Mouse (Mus musculus) forebrain, postnatal 0 days (tissue): ENCODE results near the gene Ly6g5b. TPM values are rescaled to one million over a fixed set of nuclear protein-coding genes. Genes with fewer than 3 reads are reported as not detected.

Experiments
- ATAC-seq: fragments of 200-750 bp; cut with Nextera tagmentation; 2 replicates; pipeline ENCODE4 v1.8.0; 2017; ENCODE audit warnings: mild to moderate bottlenecking, moderate library complexity
- DNase-seq: peaks from one replicate; pipeline ENCODE4 v3.0.0-alpha.2; 2015
- H3K27ac ChIP-seq: fragments of 300-500 bp; sonication (generic); 2 replicates; pipeline ENCODE4 v1.5.1; 2014; ENCODE audit warnings: low read depth, mild to moderate bottlenecking, antibody characterized with exemption, low read length, moderate library complexity, mixed read lengths
- H3K27me3 ChIP-seq: fragments of 300-500 bp; sonication (generic); 2 replicates; pipeline ENCODE4 v1.6.1; 2014; ENCODE audit warnings: mild to moderate bottlenecking, low read length, mixed read lengths; ENCODE audit not compliant: insufficient read depth
- H3K36me3 ChIP-seq: fragments of 300-500 bp; sonication (generic); 2 replicates; pipeline ENCODE4 v1.6.1; 2014; ENCODE audit warnings: mild to moderate bottlenecking, moderate library complexity; ENCODE audit not compliant: insufficient read depth
- H3K4me1 ChIP-seq: fragments of 300-500 bp; sonication (generic); 2 replicates; pipeline ENCODE4 v1.6.1; 2014; ENCODE audit warnings: antibody characterized with exemption; ENCODE audit not compliant: insufficient read depth
- H3K4me2 ChIP-seq: fragments of 300-500 bp; sonication (generic); 2 replicates; pipeline ENCODE4 v1.6.1; 2014; ENCODE audit warnings: low read depth, mild to moderate bottlenecking, moderate library complexity
- H3K4me3 ChIP-seq: fragments of 300-500 bp; sonication (generic); 2 replicates; pipeline ENCODE4 v1.5.1; 2014; ENCODE audit warnings: low read depth, low read length, mixed read lengths
- H3K9ac ChIP-seq: fragments of 300-500 bp; sonication (generic); 2 replicates; pipeline ENCODE4 v1.6.1; 2014; ENCODE audit warnings: mild to moderate bottlenecking
- H3K9me3 ChIP-seq: fragments of 300-500 bp; sonication (generic); 2 replicates; pipeline ENCODE4 v1.6.1; 2016; ENCODE audit warnings: low read length
- CTCF ChIP-seq: sonication (generic); IDR thresholded peaks from 2 replicates; pipeline ENCODE4 v1.5.1; 2016; ENCODE audit warnings: antibody characterized with exemption, control low read depth, low read depth
- WGBS: fragments of 180-500 bp; shearing (Covaris S2); extraction: QIAGEN DNeasy Blood & Tissue Kit; methylation state at CpG from one replicate; pipeline ENCODE4 v1.1.7; 2014; 5-methylcytosine and 5-hydroxymethylcytosine counted together
- polyA plus RNA-seq: library from polyadenylated mRNA; unstranded; fragments of >200 nt; fragmentation: Nextera tagmentation; extraction: Ambion mirVana; gene quantifications from 2 replicates; pipeline ENCODE4 v1.2.1, GENCODE M21; 2015
- total RNA-seq: library from RNA; depleted of rRNA; stranded (reverse); fragments of >200 nt; gene quantifications from 2 replicates; pipeline ENCODE4 v1.2.3, GENCODE M21; 2014

Gene Ly6g5b
- total and polyA plus RNA-seq, 2 experiments from 2014 or later = 1.1 TPM

DNA sequence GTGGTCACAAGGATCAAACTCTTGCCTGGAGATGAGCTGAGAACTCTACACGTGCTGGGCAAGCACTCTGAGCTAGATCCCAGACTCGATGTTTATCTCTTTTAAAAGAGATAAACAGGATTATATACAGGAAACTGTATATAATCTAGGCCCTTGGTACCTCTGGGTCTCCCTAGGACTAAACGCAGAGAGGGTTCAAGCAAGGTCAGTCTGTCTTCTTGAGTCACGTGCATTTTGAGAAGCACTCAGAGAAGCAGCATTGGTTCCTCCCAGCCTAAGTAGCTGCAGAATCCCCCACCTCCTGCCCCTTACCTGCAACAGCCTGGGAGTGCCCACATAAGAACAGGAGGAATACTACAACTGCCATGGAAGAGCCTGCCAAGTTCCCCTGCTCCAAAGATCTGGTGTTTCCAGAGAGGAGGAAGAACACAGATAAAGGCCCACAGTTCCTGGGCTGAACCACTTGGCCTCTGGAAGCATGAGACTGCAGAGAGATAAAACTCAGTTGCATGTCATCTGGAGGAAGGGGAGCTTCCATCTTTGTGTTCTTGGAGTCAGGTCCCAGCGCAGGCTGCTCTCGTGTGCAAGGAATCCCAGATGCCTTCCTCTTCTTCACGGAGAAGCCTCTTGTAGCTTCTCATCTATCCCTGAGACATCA lies 29.9 kb downstream of the Ly6g5b start, which contains the start of gene Ly6g6f:
TSS of gene Ly6g6f (minus strand) at position 403 of the 658 bp plus-strand sequence.
- Histone ChIP-seq H3K36me3 (no peaks in the 10 kb centered on the region), H3K4me3 (no peak within 1 kb of the TSS), H3K9ac (no peak within 1 kb of the TSS), H3K4me2 (no peak within 1 kb of the TSS), H3K27me3 (no peaks in the 10 kb centered on the region), H3K27ac (no peak within 1 kb of the TSS), H3K9me3 (no peaks in the 10 kb centered on the region), H3K4me1 (peaks cover 3% of the 10 kb centered on the region; the same call in 1 of the 2 replicates)
- TF ChIP-seq CTCF = no peak
- DNase-seq (no peak), ATAC-seq (no peak)
- 84% methylated on average over 7 of the region's 7 CpGs for WGBS

DNA sequence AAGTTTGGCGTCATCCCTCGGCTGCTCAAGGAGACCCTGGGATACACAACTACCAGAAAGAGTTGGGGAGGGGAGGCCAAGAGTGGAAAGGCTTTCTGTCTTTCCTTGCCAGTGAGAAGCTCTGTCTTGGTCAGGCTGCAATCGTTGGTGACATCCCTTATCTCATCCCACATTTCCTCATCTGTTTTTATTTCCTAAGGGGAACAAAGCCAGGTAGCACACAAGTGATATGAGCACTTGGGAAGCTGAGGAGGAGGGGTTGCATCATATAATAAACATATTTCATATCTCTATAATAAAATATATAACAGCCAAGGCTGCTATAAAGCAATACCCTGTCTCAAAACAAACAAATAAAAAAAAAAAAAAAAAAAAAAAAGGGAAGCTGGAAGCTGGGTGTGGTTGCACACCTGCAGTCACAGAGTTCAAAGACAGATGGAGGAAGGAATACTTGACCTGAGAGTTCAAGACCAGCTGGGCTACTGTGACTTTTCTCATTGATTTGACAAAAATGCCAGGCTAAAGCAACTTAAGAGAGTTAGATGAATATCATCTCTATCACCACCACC lies 31.2 kb downstream of the Ly6g5b start:
- no peak for ATAC-seq
- no peak for TF ChIP-seq CTCF
- no peak for DNase-seq
- Histone ChIP-seq H3K4me1 (no peaks in the 10 kb centered on the region), H3K4me3 (no peak overlapping the region), H3K27ac (no peak overlapping the region), H3K9ac (no peak overlapping the region), H3K4me2 (no peak overlapping the region), H3K9me3 (no peaks in the 10 kb centered on the region), H3K36me3 (no peaks in the 10 kb centered on the region), H3K27me3 (no peaks in the 10 kb centered on the region)
- WGBS = 82% methylated on average over 3 of the region's 3 CpGs

DNA sequence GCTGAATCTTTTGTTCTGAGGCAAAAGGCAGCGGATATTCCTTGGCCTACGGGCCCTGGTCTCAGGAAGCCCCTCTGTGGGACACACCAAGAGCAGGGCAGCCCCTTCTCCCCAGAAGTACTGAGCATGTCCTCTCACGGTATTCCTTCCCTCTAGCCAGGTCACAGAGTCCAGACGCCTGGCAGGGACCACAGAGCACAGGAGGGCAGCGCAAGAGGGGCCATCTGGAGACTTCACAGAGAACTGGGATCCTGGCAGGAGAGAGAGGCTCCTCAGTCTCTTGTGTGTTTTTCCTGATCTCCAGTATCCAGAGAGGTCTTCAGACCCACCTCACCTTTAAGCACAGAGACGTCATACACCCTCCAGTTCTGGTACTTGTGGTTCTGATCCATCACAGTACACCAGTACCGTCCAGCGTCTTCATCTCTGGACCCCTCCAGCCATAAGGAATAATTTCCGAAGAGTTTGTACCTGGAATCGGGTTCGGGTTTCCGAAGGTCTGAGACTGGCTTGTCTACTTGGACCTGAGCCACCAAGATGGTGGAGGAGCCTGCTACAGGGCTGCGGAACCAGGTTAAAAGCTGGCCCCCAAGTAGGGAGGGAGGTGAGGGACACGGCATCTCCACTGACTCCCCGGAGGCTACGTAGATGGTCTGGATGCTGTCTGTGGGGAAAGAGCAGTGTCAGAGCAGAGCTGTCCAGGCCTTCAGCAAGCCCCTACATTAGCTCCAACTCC lies 32.2 kb downstream of the Ly6g5b start:
- Histone ChIP-seq H3K4me1 (0 out of 2 replicates have a peak, but pooled peaks cover 2% of the 10 kb centered on the region), H3K9me3 (no peaks in the 10 kb centered on the region), H3K4me2 (no peak overlapping the region), H3K36me3 (no peaks in the 10 kb centered on the region), H3K27me3 (no peaks in the 10 kb centered on the region), H3K4me3 (no peak overlapping the region), H3K9ac (no peak overlapping the region), H3K27ac (no peak overlapping the region)
- no peak for TF ChIP-seq CTCF
- 88% methylated on average over 16 of the region's 16 CpGs for WGBS
- DNase-seq (no peak), ATAC-seq (no peak)

DNA sequence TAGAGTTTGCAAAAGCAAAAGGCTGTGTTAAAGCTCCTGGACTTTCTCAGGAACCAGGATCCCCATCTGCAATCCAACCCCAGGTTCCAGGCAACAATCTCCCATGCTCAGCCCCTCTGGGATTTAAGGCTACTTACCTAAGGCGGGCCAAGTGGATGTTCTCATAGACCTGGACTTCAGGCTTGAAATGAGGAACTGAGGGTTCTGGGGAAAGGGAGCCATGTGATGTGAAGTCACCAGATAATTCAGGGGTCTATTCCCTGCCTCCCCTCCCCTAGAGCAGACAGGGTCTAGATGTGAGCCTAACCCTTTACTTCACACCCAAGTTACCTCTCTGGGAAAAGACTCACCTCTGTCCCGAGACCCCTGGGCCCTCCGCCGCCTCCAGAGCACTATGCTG lies 34.5 kb downstream of the Ly6g5b start:
- DNase-seq (no peak), ATAC-seq (no peak)
- Histone ChIP-seq H3K27ac (no peak overlapping the region), H3K27me3 (no peaks in the 10 kb centered on the region), H3K36me3 (no peaks in the 10 kb centered on the region), H3K4me3 (no peak overlapping the region), H3K9ac (no peak overlapping the region), H3K4me2 (no peak overlapping the region), H3K9me3 (no peaks in the 10 kb centered on the region), H3K4me1 (0 out of 2 replicates have a peak, but pooled peaks cover 5% of the 10 kb centered on the region)
- no peak for TF ChIP-seq CTCF
- 93% methylated on average over 4 of the region's 4 CpGs for WGBS

DNA sequence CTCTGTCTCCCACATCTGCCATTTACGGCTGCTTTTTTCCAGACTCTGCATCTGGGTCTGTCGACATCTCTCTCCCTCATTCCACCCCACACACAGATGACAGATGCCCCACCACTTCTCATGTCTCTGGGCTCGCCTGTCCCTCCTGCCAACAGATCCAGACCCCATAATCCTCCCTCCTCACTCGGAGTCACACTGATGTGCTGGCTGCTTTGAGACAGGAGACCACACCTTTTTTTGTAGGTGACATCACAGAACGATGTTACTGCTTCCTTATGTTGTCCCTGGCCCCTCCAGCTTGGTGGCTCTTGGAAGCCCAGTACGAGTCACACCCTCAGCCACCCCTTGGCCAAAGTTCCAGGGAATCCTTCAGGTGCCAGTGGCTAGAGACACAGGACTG lies 35.0 kb downstream of the Ly6g5b start:
- no peak for ATAC-seq
- DNase-seq = no peak
- Histone ChIP-seq H3K27ac (no peak overlapping the region), H3K4me2 (no peak overlapping the region), H3K36me3 (no peaks in the 10 kb centered on the region), H3K9me3 (no peaks in the 10 kb centered on the region), H3K27me3 (no peaks in the 10 kb centered on the region), H3K9ac (no peak overlapping the region), H3K4me3 (no peak overlapping the region), H3K4me1 (0 out of 2 replicates have a peak, but pooled peaks cover 5% of the 10 kb centered on the region)
- WGBS = 58% methylated on average over 6 of the region's 6 CpGs
- no peak for TF ChIP-seq CTCF

DNA sequence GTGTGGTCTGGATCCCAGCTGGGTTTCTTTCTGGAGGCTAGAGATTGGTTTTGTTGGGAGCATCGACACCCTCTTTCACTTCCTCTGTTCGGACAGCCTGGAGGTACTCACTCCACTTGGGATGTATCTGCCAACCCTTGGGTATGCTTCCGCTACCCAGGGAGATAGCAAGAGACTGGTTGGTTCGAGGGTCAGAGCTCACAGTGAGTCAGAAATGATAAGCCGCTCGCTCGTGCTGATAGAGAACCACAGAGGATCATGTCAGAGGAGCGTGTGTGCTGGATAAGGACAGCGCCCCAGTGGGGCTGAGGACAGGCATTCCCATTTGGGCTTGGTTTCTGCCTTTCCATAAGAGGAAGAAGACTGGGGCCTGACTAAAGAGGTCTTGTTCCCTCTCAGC lies 35.5 kb downstream of the Ly6g5b start:
- H3K9ac ChIP-seq = no peak overlapping the region
- DNase-seq (no peak), ATAC-seq (no peak)
- no peaks in the 10 kb centered on the region for H3K9me3 ChIP-seq
- 73% methylated on average over 9 of the region's 9 CpGs for WGBS
- 0 out of 2 replicates have a peak, but pooled peaks cover 5% of the 10 kb centered on the region for H3K4me1 ChIP-seq
- no peaks in the 10 kb centered on the region for H3K36me3 ChIP-seq
- H3K4me2 ChIP-seq = no peak overlapping the region
- TF ChIP-seq CTCF = no peak
- no peak overlapping the region for H3K27ac ChIP-seq
- no peak overlapping the region for H3K4me3 ChIP-seq
- no peaks in the 10 kb centered on the region for H3K27me3 ChIP-seq

DNA sequence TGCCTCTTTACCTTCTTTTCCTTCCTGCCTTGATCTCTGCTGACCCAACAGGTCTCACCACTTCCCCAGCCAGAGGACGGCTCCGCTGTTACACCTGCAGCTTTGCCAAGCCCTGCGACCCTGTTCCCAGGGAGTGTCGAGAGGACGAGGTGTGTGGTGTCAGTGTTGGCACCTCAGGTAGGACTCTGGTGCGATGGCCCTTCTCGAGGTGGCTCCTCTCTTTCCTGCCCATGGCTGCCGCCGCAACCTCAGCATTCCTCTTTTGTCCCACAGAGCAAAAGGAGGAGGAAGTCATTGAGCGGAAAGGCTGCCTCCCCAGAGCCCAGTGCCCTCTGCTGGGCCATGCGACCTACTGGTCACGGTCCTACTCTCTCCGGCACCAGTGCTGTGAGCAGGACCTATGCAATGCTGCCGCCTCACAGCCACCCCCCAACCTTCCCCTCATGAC lies 37.4 kb downstream of the Ly6g5b start, which contains the start of gene Ly6g6d:
TSS of gene Ly6g6d (minus strand) at position 280 of the 448 bp plus-strand sequence.
- no peak within 1 kb of the TSS; the same call in 1 of the 2 replicates for H3K4me3 ChIP-seq
- ATAC-seq (peak; percentile 26; the same call in 1 of the 2 replicates), DNase-seq (no peak)
- H3K27ac ChIP-seq = peak within 1 kb of the TSS; percentile 57; the same call in 1 of the 2 replicates
- H3K4me2 ChIP-seq = peak within 1 kb of the TSS; percentile 41
- no peaks in the 10 kb centered on the region for H3K36me3 ChIP-seq
- 0 out of 2 replicates have a peak, but pooled peaks cover 5% of the 10 kb centered on the region for H3K4me1 ChIP-seq
- no peaks in the 10 kb centered on the region for H3K9me3 ChIP-seq
- 16% methylated on average over 14 of the region's 14 CpGs for WGBS
- H3K27me3 ChIP-seq = no peaks in the 10 kb centered on the region
- peak within 1 kb of the TSS; percentile 40; the same call in 1 of the 2 replicates for H3K9ac ChIP-seq
- TF ChIP-seq CTCF = peak; percentile 52
